Mouse (Mus musculus) CH12.LX (cell line): ENCODE data around the gene Aldh1a2.

Source experiments
- CHD2 ChIP-seq: IDR thresholded peaks from 2 replicates; pipeline ENCODE4 v1.6.1; 2011; ENCODE audit warnings: low read length, improper control_type of control experiment
- CTCF ChIP-seq, 2 experiments: IDR thresholded peaks in 1 of 2; conservative IDR thresholded peaks in 1 of 2; 2 replicates each; pipeline ENCODE4 v1.5.1; 2011 to 2012; ENCODE audit warnings: low read depth in 2 of 2, low read length in 2 of 2, improper control_type of control experiment in 1 of 2, inconsistent platforms in 1 of 2, mild to moderate bottlenecking in 1 of 2, moderate library complexity in 1 of 2
- MAZ ChIP-seq: IDR thresholded peaks from 2 replicates; pipeline ENCODE4 v1.6.1; 2012; ENCODE audit warnings: low read depth, mild to moderate bottlenecking, inconsistent platforms, low read length, improper control_type of control experiment, moderate library complexity
- NRF1 ChIP-seq: IDR thresholded peaks from 2 replicates; pipeline ENCODE4 v1.6.1; 2014; ENCODE audit warnings: low read depth, mild to moderate bottlenecking, inconsistent platforms, low read length, improper control_type of control experiment, moderate library complexity
- POLR2AphosphoS2 ChIP-seq: IDR thresholded peaks from 2 replicates; pipeline ENCODE4 v1.6.1; 2011; ENCODE audit warnings: low read depth, low read length, improper control_type of control experiment
- RCOR1 ChIP-seq: conservative IDR thresholded peaks from 2 replicates; pipeline ENCODE4 v1.6.1; 2012; ENCODE audit warnings: low read depth, mild to moderate bottlenecking, inconsistent platforms, low read length, improper control_type of control experiment

DNA sequence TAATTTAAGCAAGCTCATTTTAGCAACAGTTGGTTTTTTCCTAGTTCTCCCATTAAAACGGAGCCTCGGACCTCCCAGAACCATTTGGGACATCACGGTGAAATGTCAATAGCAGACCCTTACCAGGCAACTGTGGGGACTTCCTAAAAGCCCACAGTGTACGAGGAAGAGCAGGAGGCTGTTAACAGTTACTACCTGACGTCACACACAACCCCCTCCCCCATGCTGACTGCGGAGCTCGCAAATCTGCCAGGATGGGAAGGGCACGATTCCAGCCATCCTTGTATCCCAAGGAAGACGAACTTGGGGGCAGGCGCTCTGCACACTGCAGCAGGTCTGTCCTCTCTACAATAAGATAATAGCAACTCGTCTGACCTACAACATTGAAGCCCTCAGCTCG, 47.1 kb upstream of the Aldh1a2 start, which contains the start of gene Aqp9:
- TF ChIP-seq POLR2AphosphoS2: no peak
- no peak for TF ChIP-seq CTCF (conservative IDR thresholded peaks at IDR 0.05 in 1 of 2, IDR thresholded peaks at IDR 0.05 in 1 of 2; ENCODE audit: low read depth in 2 of 2, low read length in 2 of 2)
- TF ChIP-seq MAZ: no peak
- TF ChIP-seq NRF1: no peak
- TF ChIP-seq CHD2: no peak
- no peak for TF ChIP-seq RCOR1
